Mouse (Mus musculus) ES-E14 (cell line): ENCODE measurements around the gene Ctse.

ENCODE experiments used
- CHD2 ChIP-seq: IDR thresholded peaks from 2 replicates; pipeline ENCODE4 v1.6.1; 2014; ENCODE audit warnings: mild to moderate bottlenecking, low read depth, low read length, inconsistent platforms
- HCFC1 ChIP-seq: IDR thresholded peaks from 2 replicates; pipeline ENCODE4 v1.6.1; 2012; ENCODE audit warnings: low read length, inconsistent platforms, borderline replicate concordance; ENCODE audit not compliant: insufficient read depth
- MAFK ChIP-seq: IDR thresholded peaks from 2 replicates; pipeline ENCODE4 v1.6.1; 2014; ENCODE audit warnings: mild to moderate bottlenecking, low read depth, low read length, inconsistent platforms; ENCODE audit not compliant: insufficient read depth
- ZC3H11A ChIP-seq: IDR thresholded peaks from 2 replicates; pipeline ENCODE4 v1.6.1; 2012; ENCODE audit warnings: low read depth, mild to moderate bottlenecking, inconsistent platforms, low read length, borderline replicate concordance

- TF ChIP-seq HCFC1 = no peak
- no peak for TF ChIP-seq MAFK
- TF ChIP-seq CHD2 = no peak
- no peak for TF ChIP-seq ZC3H11A
These were observed 18.8 kb upstream of the Ctse start for GRCm38 (mm10) chr1:131619348-131619747.
